Mouse (Mus musculus): ENCODE measurements around the gene Qprt. TPM values are rescaled to one million over a fixed set of nuclear protein-coding genes. Genes with fewer than 3 reads are reported as not detected.

Gene Qprt
- polyA plus RNA-seq, 1 experiment from 2014 or later = 10.3 TPM

Other genes starting within 250 kb of the Qprt start
- gene Taok2, start 237.5 kb downstream of the Qprt start, polyA plus RNA-seq (2016; fragmentation: Nextera tagmentation; extraction: Ambion mirVana) = 53.2 and 61.1 TPM in 2 replicates
- gene Tmem219, start 199.3 kb downstream of the Qprt start, polyA plus RNA-seq (2016; fragmentation: Nextera tagmentation; extraction: Ambion mirVana) = 29.4 and 36.1 TPM in 2 replicates
- 20.8 and 26.1 TPM in 2 replicates for gene Kctd13, start 193.3 kb downstream of the Qprt start, polyA plus RNA-seq (2016; fragmentation: Nextera tagmentation; extraction: Ambion mirVana)
- 0.25 and 0.76 TPM in 2 replicates for gene Asphd1, start 172.6 kb downstream of the Qprt start, polyA plus RNA-seq (2016; fragmentation: Nextera tagmentation; extraction: Ambion mirVana)
- gene Sez6l2, start 171.7 kb downstream of the Qprt start, polyA plus RNA-seq (2016; fragmentation: Nextera tagmentation; extraction: Ambion mirVana) = 2.0 and 4.6 TPM in 2 replicates
- 89.2 and 99.8 TPM in 2 replicates for gene Cdipt, start 146.3 kb downstream of the Qprt start, polyA plus RNA-seq (2016; fragmentation: Nextera tagmentation; extraction: Ambion mirVana)
- gene Cdiptos, start 146.1 kb downstream of the Qprt start, polyA plus RNA-seq (2016; fragmentation: Nextera tagmentation; extraction: Ambion mirVana) = 0.51 and 1.0 TPM in 2 replicates
- gene Mvp, start 107.6 kb downstream of the Qprt start, polyA plus RNA-seq (2016; fragmentation: Nextera tagmentation; extraction: Ambion mirVana) = 3.0 and 5.2 TPM in 2 replicates
- gene Pagr1b, start 105.7 kb downstream of the Qprt start, polyA plus RNA-seq (2016; fragmentation: Nextera tagmentation; extraction: Ambion mirVana) = 0.19 and 0.25 TPM in 2 replicates
- gene Pagr1a, start 104.9 kb downstream of the Qprt start, polyA plus RNA-seq (2016; fragmentation: Nextera tagmentation; extraction: Ambion mirVana) = 103 and 104 TPM in 2 replicates
- 46.2 and 55.1 TPM in 2 replicates for gene Gm42742, start 101.1 kb downstream of the Qprt start, polyA plus RNA-seq (2016; fragmentation: Nextera tagmentation; extraction: Ambion mirVana)
- 2.9 and 4.4 TPM in 2 replicates for gene Prrt2, start 101.0 kb downstream of the Qprt start, polyA plus RNA-seq (2016; fragmentation: Nextera tagmentation; extraction: Ambion mirVana)
- gene Maz, start 95.2 kb downstream of the Qprt start, polyA plus RNA-seq (2016; fragmentation: Nextera tagmentation; extraction: Ambion mirVana) = 64.6 and 66.4 TPM in 2 replicates
- gene Kif22, start 79.8 kb downstream of the Qprt start, polyA plus RNA-seq (2016; fragmentation: Nextera tagmentation; extraction: Ambion mirVana) = 210 and 222 TPM in 2 replicates
- not detected in 2 replicates for gene Zg16, start 34.9 kb downstream of the Qprt start, polyA plus RNA-seq (2016; fragmentation: Nextera tagmentation; extraction: Ambion mirVana)
- gene AI467606, start 30.9 kb downstream of the Qprt start, polyA plus RNA-seq (2016; fragmentation: Nextera tagmentation; extraction: Ambion mirVana) = 0.91 and 1.2 TPM in 2 replicates
- 0.09 and 0.10 TPM in 2 replicates for gene Spn, start 15.6 kb upstream of the Qprt start, polyA plus RNA-seq (2016; fragmentation: Nextera tagmentation; extraction: Ambion mirVana)
- 94.3 and 109 TPM in 2 replicates for gene Cd2bp2, start 73.8 kb upstream of the Qprt start, polyA plus RNA-seq (2016; fragmentation: Nextera tagmentation; extraction: Ambion mirVana)
- gene Tbc1d10b, start 86.2 kb upstream of the Qprt start, polyA plus RNA-seq (2016; fragmentation: Nextera tagmentation; extraction: Ambion mirVana) = 22.7 and 29.4 TPM in 2 replicates
- 12.6 and 16.5 TPM in 2 replicates for gene Mylpf, start 86.7 kb upstream of the Qprt start, polyA plus RNA-seq (2016; fragmentation: Nextera tagmentation; extraction: Ambion mirVana)
- 75.4 and 78.6 TPM in 2 replicates for gene Zfp553, start 110.8 kb upstream of the Qprt start, polyA plus RNA-seq (2016; fragmentation: Nextera tagmentation; extraction: Ambion mirVana)
- 31.8 and 32.7 TPM in 2 replicates for gene Sept1, start 110.9 kb upstream of the Qprt start, polyA plus RNA-seq (2016; fragmentation: Nextera tagmentation; extraction: Ambion mirVana)
- 59.4 TPM in 2 replicates for gene Zfp771, start 122.0 kb upstream of the Qprt start, polyA plus RNA-seq (2016; fragmentation: Nextera tagmentation; extraction: Ambion mirVana)
- gene Dctpp1, start 138.5 kb upstream of the Qprt start, polyA plus RNA-seq (2016; fragmentation: Nextera tagmentation; extraction: Ambion mirVana) = 289 and 345 TPM in 2 replicates
- 71.2 and 76.9 TPM in 2 replicates for gene Sephs2, start 151.8 kb upstream of the Qprt start, polyA plus RNA-seq (2016; fragmentation: Nextera tagmentation; extraction: Ambion mirVana)
- gene Itgal, start 174.0 kb upstream of the Qprt start, polyA plus RNA-seq (2016; fragmentation: Nextera tagmentation; extraction: Ambion mirVana) = 0.72 and 0.77 TPM in 2 replicates
- 19.7 and 20.6 TPM in 2 replicates for gene Zfp768, start 223.4 kb upstream of the Qprt start, polyA plus RNA-seq (2016; fragmentation: Nextera tagmentation; extraction: Ambion mirVana)